Mouse (Mus musculus) heart, adult 2 months (tissue): ENCODE measurements around the gene Tor1aip2.

ENCODE experiments used
- CTCF ChIP-seq: fragments of 200-600 bp; IDR thresholded peaks from 2 replicates; pipeline ENCODE4 v1.8.1; 2022; ENCODE audit warnings: antibody characterized with exemption, mild to moderate bottlenecking, moderate library complexity
- POLR2A ChIP-seq: fragments of 200-500 bp; IDR thresholded peaks from 2 replicates; pipeline ENCODE4 v1.6.1; 2011; ENCODE audit warnings: mild to moderate bottlenecking, low read depth, low read length, control low read depth; ENCODE audit not compliant: insufficient read depth

DNA sequence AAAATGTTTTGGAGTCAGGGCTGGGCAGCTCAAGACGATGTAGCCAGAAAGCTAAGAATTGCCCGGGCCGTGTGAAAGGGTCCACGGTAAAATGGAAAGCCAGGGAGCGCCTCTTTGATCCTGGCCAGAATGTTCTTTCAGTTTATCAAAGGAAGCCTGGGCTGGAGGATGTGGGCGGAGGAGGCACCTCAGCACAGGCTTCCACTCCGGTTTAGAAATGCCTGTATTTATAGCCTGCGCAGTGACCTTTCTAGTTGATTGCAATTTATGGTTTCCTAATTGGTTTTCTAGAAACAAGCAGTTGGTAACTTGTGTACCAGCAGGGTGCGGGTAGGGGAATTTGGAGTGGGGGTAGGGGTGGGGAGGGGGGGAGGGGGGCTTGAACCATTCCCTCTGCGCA is 73.2 kb downstream of the Tor1aip2 start:
- TF ChIP-seq CTCF (no peak), POLR2A (no peak)
